Mouse (Mus musculus) kidney, adult 2 months (tissue): ENCODE measurements around the gene Atrnl1. TPM values are rescaled to one million over a fixed set of nuclear protein-coding genes. Genes with fewer than 3 reads are reported as not detected.

ENCODE experiments used
- DNase-seq: peaks from one replicate; pipeline ENCODE4 v3.0.0; 2021
- H3K27ac ChIP-seq: fragments of 200-500 bp; 2 replicates; pipeline ENCODE4 v1.5.1; 2012; ENCODE audit warnings: low read depth, low read length, control low read depth, inconsistent platforms; ENCODE audit not compliant: insufficient read depth
- H3K27me3 ChIP-seq: fragments of 200-500 bp; replicated peaks from 2 replicates; pipeline ENCODE4 v1.6.1; 2012; ENCODE audit warnings: mild to moderate bottlenecking, moderate library complexity, low read length, inconsistent platforms; ENCODE audit not compliant: control insufficient read depth, insufficient read depth
- H3K36me3 ChIP-seq: fragments of 200-500 bp; 2 replicates; pipeline ENCODE4 v1.6.1; 2012; ENCODE audit warnings: mild to moderate bottlenecking, moderate library complexity, low read length, inconsistent platforms; ENCODE audit not compliant: control insufficient read depth, insufficient read depth
- H3K4me1 ChIP-seq: fragments of 200-500 bp; 2 replicates; pipeline ENCODE4 v1.6.1; 2011; ENCODE audit warnings: low read length; ENCODE audit not compliant: control insufficient read depth, insufficient read depth
- H3K4me3 ChIP-seq: fragments of 200-500 bp; 2 replicates; pipeline ENCODE4 v1.5.1; 2011; ENCODE audit warnings: mild to moderate bottlenecking, low read depth, low read length, control low read depth; ENCODE audit not compliant: insufficient read depth
- CTCF ChIP-seq: fragments of 200-500 bp; conservative IDR thresholded peaks from 2 replicates; pipeline ENCODE4 v1.5.1; 2011; ENCODE audit warnings: low read depth, mild to moderate bottlenecking, control low read depth, low read length, moderate library complexity, mixed read lengths; ENCODE audit not compliant: insufficient read depth, insufficient read length
- POLR2A ChIP-seq: fragments of 200-500 bp; IDR thresholded peaks from one replicate; pipeline ENCODE4 v1.6.1; 2011; ENCODE audit warnings: low read depth, low read length, control low read depth
- WGBS: fragments of 180-500 bp; shearing (Covaris S2); methylation state at CpG from one replicate; pipeline ENCODE4 v1.1.7; 2018; 5-methylcytosine and 5-hydroxymethylcytosine counted together
- polyA plus RNA-seq: library from polyadenylated mRNA; depleted of rRNA; stranded (reverse); fragments of >200 nt; gene quantifications from 2 replicates; pipeline ENCODE4 v1.2.3, GENCODE M21; 2012

Atrnl1 gene
- polyA plus RNA-seq, 1 experiment: 13.4 TPM

DNA sequence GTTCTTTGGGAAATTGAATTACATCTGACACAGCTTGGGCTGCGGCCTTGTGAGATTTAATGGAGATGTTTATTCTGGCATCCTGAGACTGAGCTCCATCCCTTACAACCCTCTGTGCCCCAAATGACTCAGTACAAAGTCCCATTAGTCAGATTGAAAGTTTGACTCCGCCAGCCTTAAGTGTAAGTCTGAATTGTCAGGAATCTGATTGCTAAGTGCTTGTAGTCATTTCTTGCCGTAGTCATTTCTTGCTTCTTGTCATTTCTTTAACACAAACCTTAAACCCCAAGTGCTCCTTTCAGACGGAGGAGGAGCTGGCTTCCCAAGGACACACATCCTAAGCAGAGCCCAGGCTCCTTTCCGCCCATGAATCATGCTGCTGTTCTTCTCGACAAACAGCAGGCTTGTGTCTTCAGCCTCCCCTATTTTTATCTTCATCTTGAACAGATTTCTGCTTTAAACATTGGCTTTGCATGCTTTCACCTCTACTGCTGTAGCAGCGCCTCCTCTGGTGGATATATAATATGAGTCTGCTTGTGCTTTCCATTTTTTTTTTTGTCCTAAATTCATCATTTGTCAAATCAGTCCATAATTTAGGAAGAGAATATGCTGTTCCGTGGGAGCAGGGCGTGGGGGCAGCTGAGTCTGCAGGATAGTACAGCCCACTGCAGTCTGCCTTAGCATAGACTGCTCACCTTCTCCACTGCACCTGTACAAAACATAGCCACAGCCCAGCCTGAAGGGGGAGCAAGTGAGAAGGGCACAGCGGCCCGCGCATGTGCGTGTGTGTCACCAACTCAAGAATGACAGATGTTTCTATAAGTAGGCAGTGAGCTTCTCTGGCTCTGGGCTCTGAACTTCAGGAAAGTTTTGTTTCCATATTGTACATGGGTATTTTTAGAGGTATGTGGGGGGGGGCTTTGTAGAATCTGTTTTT, 214.7 kb downstream of the Atrnl1 start:
- DNase-seq: peak; percentile 43

DNA sequence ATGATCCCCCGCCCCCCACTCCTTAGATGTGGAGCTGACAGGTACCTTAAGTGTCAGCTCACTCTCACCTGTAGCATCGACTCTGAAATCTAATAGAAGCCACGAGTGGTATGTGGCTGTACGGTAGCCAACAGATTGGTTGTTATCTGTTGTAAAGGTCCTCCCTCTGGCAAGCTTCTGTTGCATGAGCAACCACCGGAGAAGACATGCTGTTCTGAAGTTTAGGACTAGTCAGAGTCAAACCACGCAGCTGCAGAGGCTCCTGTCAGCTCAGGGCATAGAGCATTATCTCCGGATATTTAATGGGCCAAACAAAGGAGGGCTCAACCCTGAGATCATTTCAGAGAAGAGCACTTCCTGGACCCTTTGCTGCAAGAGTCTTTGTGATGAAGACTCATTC, 222.2 kb downstream of the Atrnl1 start:
- Histone ChIP-seq H3K27me3 (no peaks in the 10 kb centered on the region), H3K4me3 (no peak overlapping the region), H3K27ac (no peak overlapping the region), H3K36me3 (no peaks in the 10 kb centered on the region), H3K4me1 (no peaks in the 10 kb centered on the region)
- no peak for TF ChIP-seq CTCF
- no peak for TF ChIP-seq POLR2A
- WGBS: 81% methylated on average over 7 of the region's 7 CpGs
- DNase-seq: no peak

More for the DNA sequence above, 214.7 kb downstream of the Atrnl1 start:
- H3K4me3 ChIP-seq: no peak overlapping the region
- TF ChIP-seq POLR2A (no peak), CTCF (no peak)
- no peaks in the 10 kb centered on the region for H3K4me1 ChIP-seq
- no peak overlapping the region; the same call in 1 of the 2 replicates for H3K27ac ChIP-seq
- no peaks in the 10 kb centered on the region for H3K36me3 ChIP-seq
- no peaks in the 10 kb centered on the region for H3K27me3 ChIP-seq
- 82% methylated on average over 13 of the region's 13 CpGs for WGBS

DNA sequence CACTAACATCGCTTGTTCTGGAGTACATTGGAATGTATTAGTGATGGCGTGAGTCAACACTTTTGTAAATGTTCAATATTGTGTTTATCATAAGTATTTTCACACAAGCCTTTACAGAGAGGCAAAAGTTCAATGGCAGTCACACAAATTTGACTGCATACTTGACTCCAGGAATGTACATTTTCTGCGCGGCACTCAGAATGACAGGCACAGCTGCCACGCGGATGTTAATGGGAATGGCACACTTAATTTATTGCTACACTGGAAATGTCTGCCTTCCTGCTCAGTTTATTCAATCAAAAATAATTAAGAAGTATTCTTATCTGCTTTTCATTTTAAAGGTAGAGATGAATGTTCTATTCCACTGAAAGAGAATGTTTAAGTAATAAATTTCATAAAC, 227.0 kb downstream of the Atrnl1 start:
- TF ChIP-seq CTCF: no peak
- no peak for TF ChIP-seq POLR2A
- no peak for DNase-seq
- Histone ChIP-seq H3K4me3 (no peak overlapping the region), H3K4me1 (no peaks in the 10 kb centered on the region), H3K27me3 (no peaks in the 10 kb centered on the region), H3K27ac (no peak overlapping the region), H3K36me3 (no peaks in the 10 kb centered on the region)
- WGBS: 80% methylated on average over 6 of the region's 6 CpGs

DNA sequence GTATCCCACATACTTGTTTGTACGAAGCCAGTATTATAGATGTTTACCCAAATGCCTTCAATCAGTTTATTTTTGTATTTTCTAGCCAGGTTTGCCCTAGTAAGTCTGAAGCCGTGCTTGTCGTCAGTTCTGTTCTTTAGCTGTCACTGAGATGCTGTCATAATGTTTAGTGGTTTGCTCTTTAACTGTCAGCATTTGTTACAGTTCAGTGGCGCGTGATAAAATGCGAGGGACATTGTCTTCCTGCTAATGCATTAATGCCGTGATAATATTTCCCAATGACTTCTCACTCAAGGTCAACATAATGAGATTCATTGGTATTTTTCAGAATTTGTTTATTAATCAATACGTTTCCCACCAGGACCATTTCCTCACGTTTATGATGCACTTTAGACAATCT, 227.7 kb downstream of the Atrnl1 start:
- no peak for DNase-seq
- no peak for TF ChIP-seq CTCF
- TF ChIP-seq POLR2A: no peak
- H3K4me1 ChIP-seq: no peaks in the 10 kb centered on the region
- no peaks in the 10 kb centered on the region for H3K36me3 ChIP-seq
- H3K27ac ChIP-seq: no peak overlapping the region
- no peaks in the 10 kb centered on the region for H3K27me3 ChIP-seq
- WGBS: 83% methylated on average over 9 of the region's 9 CpGs
- H3K4me3 ChIP-seq: no peak overlapping the region

DNA sequence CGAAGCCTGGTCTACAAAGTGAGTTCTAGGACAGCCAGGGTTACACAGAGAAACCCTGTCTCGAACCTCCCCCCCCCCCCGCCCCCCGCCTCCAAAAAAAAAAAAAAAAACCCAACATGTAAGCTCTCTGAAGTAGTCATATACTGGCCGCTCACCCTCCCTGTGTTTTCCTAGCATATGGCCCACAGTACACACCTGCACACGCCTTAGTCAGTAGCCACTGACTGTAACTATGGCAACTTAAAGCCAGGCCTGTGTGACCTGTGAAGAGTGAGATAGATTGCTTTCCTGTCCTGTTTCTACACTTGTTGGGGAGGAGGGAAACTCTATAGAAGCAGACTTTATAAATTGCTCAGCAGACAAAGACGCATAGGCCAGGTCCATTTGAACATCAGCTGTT, 239.1 kb downstream of the Atrnl1 start:
- 72% methylated on average over 6 of the region's 7 CpGs for WGBS
- no peak overlapping the region for H3K4me3 ChIP-seq
- no peaks in the 10 kb centered on the region for H3K36me3 ChIP-seq

DNA sequence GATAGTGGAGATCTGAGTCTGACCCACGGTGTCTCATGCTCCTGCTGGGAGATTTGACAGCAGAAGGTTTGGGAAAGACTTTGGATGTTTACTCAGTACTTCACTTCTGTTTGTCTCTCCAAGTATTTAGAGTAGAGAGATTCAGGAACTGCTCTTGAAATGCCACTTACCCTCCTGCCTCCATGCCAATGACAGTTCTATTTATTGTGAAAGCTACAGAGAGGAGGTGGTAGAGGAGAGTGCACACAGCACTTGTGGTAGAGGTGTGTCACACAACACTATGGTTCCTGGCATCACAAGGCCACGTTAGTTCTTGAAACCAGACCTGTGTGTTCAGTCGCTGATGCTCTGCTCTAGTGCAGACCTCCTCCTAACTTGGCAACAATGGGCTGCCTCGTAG, 257.5 kb downstream of the Atrnl1 start:
- DNase-seq: no peak
- H3K27ac ChIP-seq: no peak overlapping the region
- 89% methylated on average over 4 of the region's 4 CpGs for WGBS
- H3K4me1 ChIP-seq: no peaks in the 10 kb centered on the region
- TF ChIP-seq POLR2A (no peak), CTCF (no peak)
- H3K36me3 ChIP-seq: no peaks in the 10 kb centered on the region
- no peaks in the 10 kb centered on the region for H3K27me3 ChIP-seq
- H3K4me3 ChIP-seq: no peak overlapping the region

More for the DNA sequence above, 239.1 kb downstream of the Atrnl1 start:
- no peak for DNase-seq
- H3K27me3 ChIP-seq: no peaks in the 10 kb centered on the region
- no peak overlapping the region for H3K27ac ChIP-seq
- no peaks in the 10 kb centered on the region for H3K4me1 ChIP-seq
- TF ChIP-seq POLR2A (no peak), CTCF (no peak)

DNA sequence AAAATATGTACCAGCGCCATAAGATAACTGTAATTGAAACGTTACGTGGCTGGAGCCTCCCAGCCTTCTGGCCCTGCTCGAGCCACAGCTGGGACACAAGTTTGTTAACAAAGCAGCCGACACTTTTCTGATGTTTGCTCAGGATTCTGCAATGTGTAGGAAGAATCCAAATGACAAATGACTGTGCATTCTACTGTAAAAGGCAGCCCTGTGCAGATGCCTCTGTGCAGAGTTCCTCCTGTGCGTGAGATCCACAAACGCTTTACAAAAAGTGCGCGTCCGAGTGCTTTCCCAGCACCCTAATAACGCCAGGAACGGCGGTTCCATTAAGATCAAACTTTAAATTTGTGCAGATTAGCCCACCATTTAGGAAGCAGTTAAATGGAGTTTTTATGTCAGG, 260.0 kb downstream of the Atrnl1 start:
- 75% methylated on average over 13 of the region's 13 CpGs for WGBS
- Histone ChIP-seq H3K27me3 (no peaks in the 10 kb centered on the region), H3K4me1 (no peaks in the 10 kb centered on the region), H3K4me3 (no peak overlapping the region), H3K27ac (no peak overlapping the region), H3K36me3 (no peaks in the 10 kb centered on the region)
- TF ChIP-seq CTCF: no peak
- TF ChIP-seq POLR2A: no peak
- DNase-seq: no peak
